Mouse (Mus musculus) hindbrain, embryonic 10.5 days (tissue): ENCODE data around the gene St3gal5. TPM values are rescaled to one million over a fixed set of nuclear protein-coding genes. Genes with fewer than 3 reads are reported as not detected.

Experiments used
- DNase-seq: peaks from one replicate; pipeline ENCODE4 v3.0.0-alpha.2; 2017; ENCODE audit warnings: low spot score
- H3K27ac ChIP-seq: fragments of 300-500 bp; sonication (generic); 2 replicates; pipeline ENCODE4 v1.5.1; 2016; ENCODE audit warnings: mild to moderate bottlenecking, moderate library complexity
- H3K27me3 ChIP-seq: fragments of 300-500 bp; sonication (generic); 2 replicates; pipeline ENCODE4 v1.6.1; 2016; ENCODE audit warnings: mild to moderate bottlenecking; ENCODE audit not compliant: poor library complexity, insufficient read depth, severe bottlenecking
- H3K36me3 ChIP-seq: fragments of 300-500 bp; sonication (generic); 2 replicates; pipeline ENCODE4 v1.6.1; 2016; ENCODE audit warnings: mild to moderate bottlenecking, moderate library complexity
- H3K4me1 ChIP-seq: fragments of 300-500 bp; sonication (generic); replicated peaks from 2 replicates; pipeline ENCODE4 v1.6.1; 2016; ENCODE audit warnings: mild to moderate bottlenecking
- H3K4me3 ChIP-seq: fragments of 300-500 bp; sonication (generic); 2 replicates; pipeline ENCODE4 v1.5.1; 2016; ENCODE audit warnings: mild to moderate bottlenecking, moderate library complexity
- H3K9me3 ChIP-seq: fragments of 300-500 bp; sonication (generic); 2 replicates; pipeline ENCODE4 v1.6.1; 2016; ENCODE audit warnings: mild to moderate bottlenecking, moderate library complexity
- WGBS: fragments of 180-500 bp; shearing (Covaris S2); methylation state at CpG from one replicate; pipeline ENCODE4 v1.1.7; 2016; 5-methylcytosine and 5-hydroxymethylcytosine counted together
- polyA plus RNA-seq: library from polyadenylated mRNA; unstranded; fragments of >200 nt; fragmentation: Nextera tagmentation; extraction: Ambion mirVana; gene quantifications from 2 replicates; pipeline ENCODE4 v1.2.1, GENCODE M21; 2016

St3gal5 gene
- polyA plus RNA-seq, 1 experiment from 2014 or later: 43.0 TPM

DNA sequence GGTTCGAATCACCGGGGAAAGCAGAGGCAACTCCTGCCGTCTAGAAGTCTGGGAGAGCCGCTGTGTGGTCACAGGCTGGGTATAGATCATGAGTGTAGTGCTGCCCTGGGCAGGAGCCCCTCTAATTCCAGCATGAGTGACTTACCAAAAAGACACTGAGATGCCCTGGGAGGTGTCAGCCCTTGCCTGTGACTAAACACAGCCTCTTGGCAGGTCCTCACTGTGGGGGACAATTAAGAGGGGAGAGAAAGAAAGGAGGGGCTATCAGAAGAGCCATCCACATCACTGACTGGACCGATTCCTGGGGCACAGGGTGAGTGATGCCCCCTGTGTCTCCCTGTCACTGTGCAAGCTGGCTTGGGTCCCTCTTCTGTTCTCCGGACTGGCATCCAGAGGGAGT is 89.4 kb downstream of the St3gal5 start:
- no peaks in the 10 kb centered on the region for H3K9me3 ChIP-seq
- 78% methylated on average over 6 of the region's 6 CpGs for WGBS
- DNase-seq: no peak
- no peaks in the 10 kb centered on the region for H3K36me3 ChIP-seq
- 0 out of 2 replicates have a peak overlapping the region, but pooled peaks have one; percentile 12 for H3K27ac ChIP-seq
- H3K4me1 ChIP-seq: peaks cover 27% of the 10 kb centered on the region
- no peak overlapping the region for H3K4me3 ChIP-seq
- H3K27me3 ChIP-seq: peaks cover 58% of the 10 kb centered on the region

DNA sequence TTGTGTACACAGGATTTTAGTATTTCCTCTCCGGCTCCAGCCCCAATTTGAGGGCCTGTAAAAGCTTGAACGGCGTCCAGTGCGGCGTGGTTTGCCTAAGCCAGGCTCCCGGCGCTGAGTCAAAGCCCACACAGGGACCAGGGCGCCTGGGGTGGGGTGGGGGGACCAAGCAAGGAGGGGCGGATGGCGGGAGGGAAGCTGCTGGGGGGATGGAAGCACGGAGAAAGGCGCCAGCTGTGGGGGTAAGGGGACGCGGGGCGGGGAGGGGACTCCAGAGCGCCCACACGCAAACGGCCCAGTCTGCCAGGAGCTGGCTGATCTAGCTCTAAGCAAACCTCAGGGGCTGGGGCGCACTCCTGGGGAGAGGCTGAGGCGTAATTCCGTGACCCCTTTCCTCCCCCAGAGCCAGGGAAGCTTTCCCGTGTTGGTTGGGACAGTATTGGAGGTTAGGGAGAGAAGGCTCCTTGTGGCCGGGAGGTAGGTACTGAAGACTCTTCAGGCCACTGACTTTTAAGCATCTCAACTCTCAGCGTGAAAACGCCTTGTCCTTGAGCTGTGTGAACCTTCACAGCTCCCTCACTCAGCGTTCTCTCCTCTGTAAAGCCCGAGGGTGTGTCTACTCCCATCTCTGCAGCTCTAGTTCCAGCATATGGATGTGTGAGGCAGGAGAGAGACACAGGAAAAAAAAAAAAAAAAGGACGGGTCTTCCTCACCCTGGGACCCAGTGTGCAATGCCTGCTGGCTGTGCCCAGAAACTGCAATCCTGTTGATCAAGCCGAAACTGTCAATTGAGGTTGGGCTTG is 91.9 kb downstream of the St3gal5 start:
- WGBS: 4% methylated on average over 29 of the region's 29 CpGs
- H3K27me3 ChIP-seq: peaks cover 66% of the 10 kb centered on the region
- H3K36me3 ChIP-seq: no peaks in the 10 kb centered on the region
- DNase-seq: peak; percentile 48
- H3K27ac ChIP-seq: peak overlapping the region; percentile 83
- H3K4me3 ChIP-seq: peak overlapping the region; percentile 47
- peaks cover 4% of the 10 kb centered on the region; the same call in 1 of the 2 replicates for H3K9me3 ChIP-seq
- H3K4me1 ChIP-seq: peaks cover 27% of the 10 kb centered on the region

DNA sequence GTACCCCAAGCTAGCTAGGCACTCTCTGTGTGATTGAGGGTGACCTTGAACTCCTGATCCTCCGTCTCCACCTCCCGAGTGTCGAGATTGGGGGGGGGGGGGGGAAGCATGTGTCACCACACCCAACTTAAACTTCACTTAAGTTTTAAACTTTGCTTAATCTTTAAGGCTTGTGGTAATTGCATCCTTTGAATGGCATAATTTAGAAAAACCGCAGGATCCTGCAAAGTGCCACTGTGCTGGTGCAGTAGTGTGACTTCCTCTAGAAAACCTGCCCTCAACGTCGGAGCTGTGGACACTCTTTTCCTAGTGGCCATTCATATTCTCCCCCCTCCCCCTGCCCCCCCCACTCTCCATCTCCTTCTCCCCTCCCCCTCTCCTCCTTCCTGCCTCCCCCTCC is 92.7 kb downstream of the St3gal5 start:
- no peaks in the 10 kb centered on the region for H3K36me3 ChIP-seq
- no peak overlapping the region; the same call in 1 of the 2 replicates for H3K27ac ChIP-seq
- H3K4me3 ChIP-seq: no peak overlapping the region
- DNase-seq: no peak
- WGBS: 36% methylated on average over 6 of the region's 6 CpGs
- peaks cover 4% of the 10 kb centered on the region; the same call in 1 of the 2 replicates for H3K9me3 ChIP-seq
- H3K4me1 ChIP-seq: peaks cover 27% of the 10 kb centered on the region
- peaks cover 62% of the 10 kb centered on the region for H3K27me3 ChIP-seq

DNA sequence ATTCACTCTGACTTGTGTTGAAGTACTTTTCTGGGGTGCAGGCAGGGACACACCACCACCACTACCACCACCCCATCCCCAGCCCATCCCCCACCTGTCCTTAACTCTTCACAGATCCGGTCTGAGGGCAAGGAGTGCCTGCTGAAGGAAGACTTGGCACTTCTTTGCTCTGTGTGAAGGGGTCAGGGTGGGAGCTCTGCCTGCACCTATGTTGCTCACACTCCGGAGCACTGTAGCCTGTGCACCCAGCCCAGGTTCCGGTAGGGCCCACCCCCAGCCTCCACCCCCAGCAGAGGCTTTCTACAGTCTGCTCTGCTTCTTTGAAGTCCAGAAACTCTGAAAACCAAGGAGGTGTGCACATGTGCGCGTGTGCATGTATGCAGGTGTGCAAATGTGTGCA is 93.2 kb downstream of the St3gal5 start:
- peaks cover 62% of the 10 kb centered on the region for H3K27me3 ChIP-seq
- peaks cover 27% of the 10 kb centered on the region for H3K4me1 ChIP-seq
- WGBS: 62% methylated on average over 5 of the region's 5 CpGs
- H3K4me3 ChIP-seq: no peak overlapping the region
- H3K36me3 ChIP-seq: no peaks in the 10 kb centered on the region
- H3K27ac ChIP-seq: peak overlapping the region; percentile 45; the same call in 1 of the 2 replicates
- H3K9me3 ChIP-seq: peaks cover 4% of the 10 kb centered on the region; the same call in 1 of the 2 replicates
- no peak for DNase-seq

DNA sequence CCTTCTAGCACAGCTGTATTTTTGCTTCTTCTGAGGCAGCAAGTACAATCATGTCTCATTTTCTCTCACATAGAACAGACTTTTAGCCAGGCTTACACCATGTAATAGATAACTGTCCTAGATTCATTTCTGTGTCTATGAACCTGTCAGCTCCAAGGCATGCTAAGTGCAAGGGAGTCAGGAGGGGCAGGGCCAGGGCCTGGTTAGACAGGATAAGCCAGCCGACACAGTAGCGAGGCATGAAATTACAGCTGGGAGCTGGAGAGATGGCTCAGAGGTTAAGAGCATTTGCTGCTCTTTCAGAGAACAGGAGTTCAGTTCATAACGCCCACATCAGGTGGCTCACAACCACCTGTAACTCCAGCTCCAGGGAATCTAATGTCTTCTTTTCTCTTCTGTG is 99.3 kb downstream of the St3gal5 start:
- H3K9me3 ChIP-seq: peaks cover 7% of the 10 kb centered on the region; the same call in 1 of the 2 replicates
- H3K27me3 ChIP-seq: peaks cover 12% of the 10 kb centered on the region
- no peak overlapping the region for H3K4me3 ChIP-seq
- WGBS: 83% methylated on average over 3 of the region's 3 CpGs
- H3K36me3 ChIP-seq: no peaks in the 10 kb centered on the region
- peaks cover 18% of the 10 kb centered on the region for H3K4me1 ChIP-seq
- H3K27ac ChIP-seq: no peak overlapping the region
- DNase-seq: no peak

DNA sequence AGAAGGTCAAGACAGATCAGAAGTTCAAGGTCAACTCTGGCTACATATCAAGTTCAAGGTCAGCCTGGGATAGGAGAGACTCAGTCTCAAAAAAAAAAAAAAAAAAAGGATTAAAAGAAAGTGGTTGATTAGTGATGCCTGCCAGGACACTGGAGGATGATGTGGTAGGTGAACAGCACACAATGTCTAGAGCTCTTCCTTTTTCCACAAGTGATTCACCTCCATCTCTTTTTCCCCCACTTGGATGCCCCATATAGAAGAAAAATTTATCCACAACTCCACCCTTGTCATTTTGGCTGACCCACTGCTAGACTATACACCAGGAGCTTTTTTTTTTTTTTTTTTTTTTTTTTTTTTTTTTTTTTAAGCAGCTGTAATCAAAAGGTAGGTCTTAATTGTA is 100.1 kb downstream of the St3gal5 start:
- Histone ChIP-seq H3K27ac (no peak overlapping the region), H3K4me3 (no peak overlapping the region), H3K9me3 (peaks cover 7% of the 10 kb centered on the region; the same call in 1 of the 2 replicates), H3K27me3 (peaks cover 11% of the 10 kb centered on the region), H3K4me1 (peaks cover 26% of the 10 kb centered on the region), H3K36me3 (no peaks in the 10 kb centered on the region)
- no peak for DNase-seq

DNA sequence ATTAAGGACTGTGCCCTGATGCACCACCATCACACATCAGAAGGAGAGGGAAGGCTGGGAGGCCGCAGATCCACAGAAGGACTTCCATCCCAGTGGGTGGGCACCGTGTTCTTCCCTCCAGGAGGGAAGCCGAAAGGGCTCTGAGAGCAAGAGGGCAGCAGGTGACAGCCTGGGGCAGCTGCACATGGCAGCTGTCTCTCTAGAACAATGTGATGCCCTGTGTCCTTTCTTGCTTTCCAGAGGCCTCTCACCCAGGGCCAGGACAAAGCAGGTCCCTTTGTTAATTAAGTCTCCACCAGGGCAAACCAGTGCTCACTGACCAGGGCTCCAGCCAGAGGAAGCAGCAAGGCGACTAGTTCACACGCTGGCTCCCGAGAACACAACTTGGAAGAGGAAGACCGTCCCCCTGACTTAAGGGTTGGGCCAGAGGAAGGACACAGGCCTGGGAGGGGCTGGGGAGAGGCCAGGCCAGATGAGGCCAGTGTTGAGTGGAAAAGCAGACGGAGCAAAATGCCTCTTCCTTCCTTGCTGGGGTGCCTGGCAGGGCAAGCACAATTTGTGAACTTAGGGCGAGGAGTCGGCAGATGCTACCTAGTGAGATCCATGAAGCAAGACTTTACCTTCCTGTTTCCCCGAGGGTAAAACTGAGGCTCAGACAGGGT is 103.3 kb downstream of the St3gal5 start:
- Histone ChIP-seq H3K27me3 (peaks cover 4% of the 10 kb centered on the region), H3K9me3 (peaks cover 2% of the 10 kb centered on the region; the same call in 1 of the 2 replicates), H3K4me1 (peaks cover 36% of the 10 kb centered on the region), H3K36me3 (peaks cover 8% of the 10 kb centered on the region), H3K4me3 (no peak overlapping the region), H3K27ac (peak overlapping the region; percentile 83)
- WGBS: 30% methylated on average over 11 of the region's 11 CpGs
- DNase-seq: peak; percentile 54

DNA sequence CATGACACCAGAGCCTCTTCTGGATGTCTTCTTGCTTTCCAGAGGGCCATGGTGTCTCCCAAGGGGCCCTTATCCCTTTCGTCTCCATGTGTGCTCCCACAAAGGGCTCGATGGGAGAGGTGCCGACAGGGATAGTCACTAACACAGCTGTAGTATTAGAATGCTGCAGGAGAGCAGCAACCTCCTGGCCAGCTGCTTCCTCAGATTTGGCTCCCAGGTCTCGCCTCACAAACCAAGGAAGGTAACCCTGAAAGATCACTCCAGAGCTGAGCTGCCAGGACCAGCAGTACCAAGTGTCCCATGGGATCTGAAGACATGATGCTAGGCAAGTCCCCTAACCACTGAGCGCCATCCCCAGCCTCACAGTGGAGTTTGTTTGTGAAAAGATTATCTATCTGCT is 105.3 kb downstream of the St3gal5 start:
- no peak overlapping the region for H3K4me3 ChIP-seq
- H3K9me3 ChIP-seq: no peaks in the 10 kb centered on the region
- peak overlapping the region; percentile 9; the same call in 1 of the 2 replicates for H3K27ac ChIP-seq
- H3K36me3 ChIP-seq: peaks cover 19% of the 10 kb centered on the region
- no peak for DNase-seq
- peaks cover 4% of the 10 kb centered on the region for H3K27me3 ChIP-seq
- peaks cover 47% of the 10 kb centered on the region for H3K4me1 ChIP-seq
- 74% methylated on average over 5 of the region's 5 CpGs for WGBS

DNA sequence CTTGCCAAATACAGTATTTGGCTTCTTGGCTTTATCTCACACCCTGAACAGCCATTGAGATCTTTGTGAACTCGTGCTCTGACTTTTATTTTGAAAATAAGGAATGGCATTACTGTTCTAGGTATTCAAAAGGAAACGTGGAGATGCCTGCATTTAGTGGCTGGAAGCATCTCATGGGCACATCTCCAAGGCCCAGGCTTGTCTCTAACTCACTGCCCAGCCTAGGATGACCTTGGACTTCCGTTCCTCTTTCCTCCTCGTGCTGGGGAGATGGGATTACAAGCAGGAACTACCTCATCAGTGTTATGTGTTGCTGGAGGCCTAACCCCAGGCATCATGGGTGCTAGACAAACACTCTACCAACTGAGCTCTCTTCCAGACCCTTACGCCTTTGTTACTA is 105.9 kb downstream of the St3gal5 start:
- WGBS: 84% methylated on average over 5 of the region's 5 CpGs
- peaks cover 47% of the 10 kb centered on the region for H3K4me1 ChIP-seq
- no peak overlapping the region for H3K4me3 ChIP-seq
- peaks cover under 1% of the 10 kb centered on the region for H3K27me3 ChIP-seq
- no peak overlapping the region for H3K27ac ChIP-seq
- H3K9me3 ChIP-seq: no peaks in the 10 kb centered on the region
- H3K36me3 ChIP-seq: peaks cover 24% of the 10 kb centered on the region
- no peak for DNase-seq

Other genes with a start within 250 kb of the St3gal5 start
- 106 and 140 TPM in 2 replicates for gene Ptcd3, start 188.8 kb upstream of the St3gal5 start, polyA plus RNA-seq
- 33.0 and 43.2 TPM in 2 replicates for gene Polr1a, start 188.5 kb upstream of the St3gal5 start, polyA plus RNA-seq
- 15.9 and 16.6 TPM in 2 replicates for gene Atoh8, start 138.0 kb downstream of the St3gal5 start, polyA plus RNA-seq
- not detected in 2 replicates for gene Sftpb, start 207.0 kb downstream of the St3gal5 start, polyA plus RNA-seq
- gene Usp39, start 247.6 kb downstream of the St3gal5 start, polyA plus RNA-seq: 79.7 and 80.3 TPM in 2 replicates
- 25.5 and 27.8 TPM in 2 replicates for gene 0610030E20Rik, start 249.7 kb downstream of the St3gal5 start, polyA plus RNA-seq